Mouse (Mus musculus) myocyte (in vitro differentiated cells): ENCODE data around the gene Nfe2l3. TPM values are rescaled to one million over a fixed set of nuclear protein-coding genes. Genes with fewer than 3 reads are reported as not detected.

Experiments used
- H3K27me3 ChIP-seq: one replicate; pipeline ENCODE4 v1.6.1; 2011; ENCODE audit not compliant: control insufficient read depth, insufficient read depth, insufficient read length
- H3K36me3 ChIP-seq: one replicate; pipeline ENCODE4 v1.6.1; 2011; ENCODE audit not compliant: control insufficient read depth, insufficient read depth
- H3K4me2 ChIP-seq: one replicate; pipeline ENCODE4 v1.6.1; 2011; ENCODE audit warnings: low read depth, control low read depth
- H3K4me3 ChIP-seq: one replicate; pipeline ENCODE4 v1.5.1; 2011; ENCODE audit warnings: mild to moderate bottlenecking, control low read depth, moderate library complexity
- H3K79me2 ChIP-seq: one replicate; pipeline ENCODE4 v1.6.1; 2011; ENCODE audit not compliant: control insufficient read depth, insufficient read depth
- H3ac ChIP-seq: one replicate; pipeline ENCODE4 v1.6.1; 2011; ENCODE audit not compliant: control insufficient read depth, insufficient read length
- CEBPB ChIP-seq: IDR thresholded peaks from 2 replicates; pipeline ENCODE4 v1.6.1; 2011; ENCODE audit warnings: mild to moderate bottlenecking, moderate library complexity; ENCODE audit not compliant: poor library complexity, insufficient read depth, severe bottlenecking
- E2F4 ChIP-seq: IDR thresholded peaks from one replicate; pipeline ENCODE4 v1.6.1; 2011; ENCODE audit warnings: mild to moderate bottlenecking, control low read depth, moderate library complexity; ENCODE audit not compliant: insufficient read depth
- MAX ChIP-seq: IDR thresholded peaks from one replicate; pipeline ENCODE4 v1.6.1; 2011; ENCODE audit warnings: low read depth, mild to moderate bottlenecking, control low read depth
- MYOD1 ChIP-seq, 3 experiments: IDR thresholded peaks; one replicate each; pipeline ENCODE4 v1.6.1; 2011; ENCODE audit warnings: control low read depth in 2 of 3, low read depth in 2 of 3, mild to moderate bottlenecking in 2 of 3, moderate library complexity in 1 of 3; ENCODE audit not compliant: insufficient read length in 2 of 3, control insufficient read depth in 1 of 3
- MYOG ChIP-seq, 3 experiments: IDR thresholded peaks; one replicate each; pipeline ENCODE4 v1.6.1; 2011; ENCODE audit warnings: control low read depth in 2 of 3, low read depth in 2 of 3, mild to moderate bottlenecking in 2 of 3; ENCODE audit not compliant: insufficient read length in 2 of 3, control insufficient read depth in 1 of 3, insufficient read depth in 1 of 3
- POLR2A ChIP-seq: IDR thresholded peaks from one replicate; pipeline ENCODE4 v1.6.1; 2011; ENCODE audit warnings: low read depth, mild to moderate bottlenecking, control low read depth, moderate library complexity; ENCODE audit not compliant: insufficient read length
- POLR2AphosphoS2 ChIP-seq: IDR thresholded peaks from one replicate; pipeline ENCODE4 v1.6.1; 2011; ENCODE audit warnings: low read depth, control low read depth; ENCODE audit not compliant: insufficient read length
- REST ChIP-seq: IDR thresholded peaks from one replicate; pipeline ENCODE4 v1.6.1; 2011; ENCODE audit warnings: mild to moderate bottlenecking, control low read depth, moderate library complexity; ENCODE audit not compliant: insufficient read depth, insufficient read length
- SRF ChIP-seq: IDR thresholded peaks from one replicate; pipeline ENCODE4 v1.6.1; 2011; ENCODE audit warnings: low read depth; ENCODE audit not compliant: control insufficient read depth, insufficient read length
- TCF12 ChIP-seq: IDR thresholded peaks from one replicate; pipeline ENCODE4 v1.6.1; 2011; ENCODE audit warnings: mild to moderate bottlenecking, control low read depth; ENCODE audit not compliant: poor library complexity, insufficient read depth, severe bottlenecking
- TCF3 ChIP-seq: IDR thresholded peaks from one replicate; pipeline ENCODE4 v1.6.1; 2011; ENCODE audit warnings: low read depth, control low read depth; ENCODE audit not compliant: insufficient read length
- USF1 ChIP-seq: IDR thresholded peaks from one replicate; pipeline ENCODE4 v1.6.1; 2011; ENCODE audit warnings: low read depth, mild to moderate bottlenecking, control low read depth, moderate library complexity
- polyA plus RNA-seq: library from polyadenylated mRNA; unstranded; fragments of >200 nt; fragmentation: generic; extraction: Trizol; gene quantifications from one replicate; pipeline ENCODE4 v1.2.1, GENCODE M21; 2012; ENCODE audit warnings: missing spikeins

Nfe2l3 gene
- 0.06 TPM for polyA plus RNA-seq

DNA sequence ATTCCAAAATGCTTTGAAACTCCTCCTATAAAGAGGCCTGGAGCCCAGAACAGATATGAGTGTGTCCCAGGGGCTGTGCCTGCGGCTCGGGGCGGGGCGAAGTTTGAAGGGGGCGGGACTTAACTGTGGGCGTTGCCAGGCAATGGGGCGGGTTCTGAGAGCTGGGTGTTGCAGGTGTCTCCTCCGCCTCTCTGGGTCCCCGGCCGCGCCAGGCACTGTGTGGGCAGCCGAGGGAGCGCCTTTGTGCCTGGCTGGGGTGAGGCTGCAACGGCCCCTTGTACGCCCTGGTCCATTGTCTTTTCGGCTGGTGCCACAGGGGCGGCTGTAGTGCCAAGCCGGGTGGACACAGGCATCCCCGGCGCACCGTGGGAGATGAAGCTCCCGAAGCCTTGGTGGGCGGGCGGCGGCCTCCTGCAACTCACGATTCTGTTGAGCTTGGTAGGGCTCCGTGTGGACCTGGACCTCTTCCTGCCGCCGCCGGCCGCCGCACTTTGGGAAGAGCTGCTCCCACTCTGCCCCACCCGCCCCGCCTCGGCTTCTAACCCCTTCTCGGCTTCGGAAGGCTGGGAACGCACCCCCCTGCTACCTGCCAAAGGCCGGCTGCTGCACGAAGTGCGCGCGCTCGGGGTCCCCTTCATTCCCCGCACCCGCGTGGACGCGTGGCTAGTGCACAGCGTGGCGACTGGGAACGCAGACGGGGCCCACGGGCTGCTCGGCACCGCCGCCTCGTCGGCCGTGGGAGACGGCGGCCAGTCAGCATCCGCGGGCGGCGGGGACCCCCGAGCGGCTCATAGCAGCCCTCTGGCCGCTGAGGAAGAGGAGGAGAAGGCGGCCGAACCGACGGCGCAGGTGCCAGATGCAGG is at the start of gene Nfe2l3:
TSS of gene Nfe2l3 (plus strand) at position 136 of the 863 bp plus-strand sequence.
- Histone ChIP-seq H3K4me3 (no peak within 1 kb of the TSS), H3K4me2 (peak within 1 kb of the TSS; percentile 24), H3ac (no peak within 1 kb of the TSS), H3K79me2 (no peaks in the 10 kb centered on the region), H3K27me3 (peaks cover 25% of the 10 kb centered on the region), H3K36me3 (no peaks in the 10 kb centered on the region)
- TF ChIP-seq MYOG (IDR thresholded peaks at IDR 0.05; ENCODE audit: control insufficient read depth in 1 of 3, insufficient read depth in 1 of 3, insufficient read length in 2 of 3, low read depth in 2 of 3): no peak
- TF ChIP-seq MYOD1 (IDR thresholded peaks at IDR 0.05; ENCODE audit: control insufficient read depth in 1 of 3, insufficient read length in 2 of 3, low read depth in 2 of 3): no peak
- TF ChIP-seq POLR2A: no peak
- no peak for TF ChIP-seq REST
- no peak for TF ChIP-seq POLR2AphosphoS2
- TF ChIP-seq TCF12: no peak
- TF ChIP-seq TCF3: no peak
- no peak for TF ChIP-seq E2F4
- no peak for TF ChIP-seq MAX
- no peak for TF ChIP-seq CEBPB
- no peak for TF ChIP-seq USF1
- TF ChIP-seq SRF: no peak

DNA sequence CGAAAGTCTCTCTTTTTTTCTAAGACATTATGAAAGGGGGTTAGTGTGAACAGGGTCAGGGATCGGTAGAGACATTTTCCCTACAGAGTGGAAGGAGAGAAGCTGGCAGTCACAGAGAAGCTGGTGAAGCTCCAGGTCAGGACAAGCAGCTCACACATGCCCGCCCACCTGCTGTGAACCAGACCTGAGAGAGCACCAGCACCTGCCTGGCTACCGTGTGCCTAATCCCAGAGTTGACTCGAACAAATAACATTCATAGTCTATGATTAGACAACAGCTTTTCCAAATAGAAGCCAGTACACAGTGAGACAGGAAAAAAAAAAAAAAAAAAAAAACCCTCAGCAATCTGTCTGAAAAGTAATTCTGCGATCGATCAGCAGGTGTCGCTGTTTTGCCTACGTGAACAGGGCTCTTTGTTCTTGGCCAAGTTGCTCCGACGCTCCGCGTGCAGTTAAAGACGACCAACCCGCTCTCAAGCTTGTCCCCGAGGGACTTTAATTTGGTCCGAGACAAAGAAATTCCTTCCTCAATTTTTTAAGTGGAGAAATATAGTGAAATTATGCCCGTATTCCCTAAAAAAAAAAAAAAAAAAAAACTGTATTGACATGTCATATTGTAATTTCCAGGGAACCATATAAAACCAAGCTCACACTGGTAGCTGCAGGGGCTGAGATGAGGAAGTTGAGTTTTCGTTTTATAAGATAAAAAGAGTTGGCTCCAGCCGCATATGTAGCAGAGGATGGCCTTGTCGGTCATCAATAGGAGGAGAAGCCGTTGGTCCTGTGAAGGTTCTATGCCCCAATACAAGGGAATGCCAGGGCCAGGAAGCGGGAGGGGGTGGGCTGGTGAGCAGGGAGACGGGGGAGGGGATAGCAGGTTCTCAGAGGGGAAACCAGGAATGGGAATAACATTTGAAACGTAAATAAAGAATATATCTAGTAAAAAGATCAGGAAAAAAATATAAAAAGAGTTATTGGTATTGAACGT is 48.4 kb upstream of the Nfe2l3 start:
- Histone ChIP-seq H3K79me2 (no peaks in the 10 kb centered on the region), H3K4me3 (no peak overlapping the region), H3K27me3 (no peaks in the 10 kb centered on the region), H3K36me3 (no peaks in the 10 kb centered on the region), H3K4me2 (peak overlapping the region; percentile 46), H3ac (no peak overlapping the region)
- TF ChIP-seq CEBPB: no peak
- TF ChIP-seq USF1: no peak
- no peak for TF ChIP-seq TCF12
- TF ChIP-seq MAX: no peak
- TF ChIP-seq TCF3: no peak
- TF ChIP-seq E2F4: no peak
- no peak for TF ChIP-seq POLR2A
- TF ChIP-seq POLR2AphosphoS2: no peak
- TF ChIP-seq SRF: no peak
- no peak for TF ChIP-seq REST
- no peak for TF ChIP-seq MYOD1 (IDR thresholded peaks at IDR 0.05; ENCODE audit: control insufficient read depth in 1 of 3, insufficient read length in 2 of 3, low read depth in 2 of 3)
- no peak for TF ChIP-seq MYOG (IDR thresholded peaks at IDR 0.05; ENCODE audit: control insufficient read depth in 1 of 3, insufficient read depth in 1 of 3, insufficient read length in 2 of 3, low read depth in 2 of 3)

DNA sequence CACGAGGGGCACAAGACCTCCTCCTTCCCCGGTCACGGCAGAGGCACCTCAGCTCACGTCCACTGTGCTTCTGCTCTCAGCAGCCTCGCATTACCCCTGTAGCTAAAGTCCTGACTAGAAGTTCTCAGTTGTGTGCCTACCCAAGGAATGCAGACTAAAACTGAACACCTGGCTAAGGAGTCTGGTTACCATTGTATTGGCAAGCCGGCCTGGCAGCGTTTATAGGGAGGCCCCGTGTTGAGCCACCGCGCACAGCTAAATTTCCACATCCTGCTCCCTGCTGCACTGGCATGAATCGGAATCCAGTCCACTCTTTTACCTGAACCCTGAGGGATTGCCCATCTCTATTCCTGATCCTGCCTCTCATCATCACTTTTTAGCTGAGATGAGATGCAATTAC is 42.0 kb upstream of the Nfe2l3 start:
- TF ChIP-seq POLR2A: no peak
- no peak for TF ChIP-seq USF1
- TF ChIP-seq MYOG (IDR thresholded peaks at IDR 0.05; ENCODE audit: control insufficient read depth in 1 of 3, insufficient read depth in 1 of 3, insufficient read length in 2 of 3, low read depth in 2 of 3): no peak
- no peak for TF ChIP-seq MAX
- no peak for TF ChIP-seq REST
- no peak for TF ChIP-seq SRF
- Histone ChIP-seq H3K79me2 (no peaks in the 10 kb centered on the region), H3ac (no peak overlapping the region), H3K4me3 (no peak overlapping the region), H3K4me2 (no peak overlapping the region), H3K36me3 (no peaks in the 10 kb centered on the region), H3K27me3 (no peaks in the 10 kb centered on the region)

DNA sequence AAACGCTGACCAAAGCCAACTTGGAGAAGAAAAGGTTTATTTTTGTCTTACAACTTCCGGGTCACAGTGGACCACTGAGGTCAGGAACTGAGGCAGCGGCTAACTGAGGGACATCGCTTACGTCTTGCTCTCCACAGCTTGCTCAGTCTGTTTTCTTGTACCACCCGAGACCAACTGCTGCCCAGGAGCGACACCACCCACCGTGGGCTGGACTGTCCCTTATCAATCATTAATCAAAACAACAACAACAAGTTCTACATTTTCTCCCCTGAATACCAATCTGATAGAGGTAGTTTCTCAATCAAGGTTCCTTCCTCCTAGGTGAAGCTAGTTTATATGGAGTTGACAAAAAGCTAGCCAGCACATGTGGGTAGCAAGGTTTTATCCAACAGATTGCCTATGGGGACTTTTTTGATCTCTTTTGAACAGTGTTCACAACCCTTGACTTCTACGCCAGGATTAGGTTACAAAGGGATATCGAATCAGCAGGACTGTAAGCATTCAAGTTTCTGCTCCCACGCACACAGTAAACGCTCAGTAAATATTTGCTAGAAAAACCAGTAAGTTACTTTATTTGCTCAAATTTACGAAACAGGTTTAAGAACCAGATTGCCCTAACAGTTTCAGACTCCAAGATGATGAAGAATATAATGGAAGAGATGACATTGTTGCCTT is 40.5 kb upstream of the Nfe2l3 start:
- TF ChIP-seq MAX (no peak), CEBPB (no peak), POLR2A (no peak), MYOG (IDR thresholded peaks at IDR 0.05; ENCODE audit: control insufficient read depth in 1 of 3, insufficient read depth in 1 of 3, insufficient read length in 2 of 3, low read depth in 2 of 3) (no peak), MYOD1 (IDR thresholded peaks at IDR 0.05; ENCODE audit: control insufficient read depth in 1 of 3, insufficient read length in 2 of 3, low read depth in 2 of 3) (no peak), TCF3 (no peak)
- no peaks in the 10 kb centered on the region for H3K27me3 ChIP-seq
- H3K36me3 ChIP-seq: no peaks in the 10 kb centered on the region
- no peak overlapping the region for H3K4me3 ChIP-seq
- no peak overlapping the region for H3ac ChIP-seq
- H3K4me2 ChIP-seq: no peak overlapping the region
- no peaks in the 10 kb centered on the region for H3K79me2 ChIP-seq
